19 mouse cellular contexts compared by ENCODE assay signal in genomic region chr5:119762102-119762501, GRCm38 (mm10).
DNase-seq lines count a peak whose midpoint lies in the region; ATAC-seq and TF ChIP-seq lines count a peak whose summit lies in the region.
"Had no signal": no experiment of that assay in that cellular context is flagged by ENCODE, and none has a peak within 500 bp of the region (broad histone marks: within the 10 kb centered on the region; RNA-seq: fewer than 3 reads in every experiment).

No protein-coding gene starts in this region.

- peak; percentile 40 for TF ChIP-seq CTCF in forebrain, postnatal 0 days (IDR thresholded peaks at IDR 0.05; ENCODE audit: low read depth)
- 0 out of 2 replicates have a peak, but pooled peaks have one; percentile 33 for TF ChIP-seq CTCF in thymus, adult 2 months (IDR thresholded peaks at IDR 0.05; ENCODE audit: borderline replicate concordance, control insufficient read depth, extremely low read depth, insufficient read depth, low read length, poor library complexity)

- no peak for ATAC-seq in forebrain, postnatal 0 days
- no peak for ATAC-seq in forebrain, embryonic 16.5 days
- no peak for ATAC-seq in limb, embryonic 11.5 days (ENCODE audit: insufficient number of reproducible peaks, low FRiP score, low TSS enrichment, low read depth)
- ATAC-seq in midbrain, embryonic 15.5 days (replicated peaks): no peak
- ATAC-seq: forebrain, embryonic 15.5 days had no signal

- H3K27ac ChIP-seq in forebrain, postnatal 0 days (ENCODE audit: low read depth, low read length): no peak overlapping the region
- no peak overlapping the region for H3K27ac ChIP-seq in forebrain, embryonic 16.5 days (ENCODE audit: low read length)
- no peak overlapping the region for H3K27ac ChIP-seq in limb, embryonic 11.5 days (replicated peaks; ENCODE audit: low read depth, low read length)
- H3K27ac ChIP-seq in limb, embryonic 10.5 days: no peak overlapping the region
- H3K27ac ChIP-seq in thymus, adult 2 months (ENCODE audit: control insufficient read depth, insufficient read depth, low read length): no peak overlapping the region
- no peak overlapping the region for H3K27ac ChIP-seq in midbrain, embryonic 15.5 days
- H3K27ac ChIP-seq: forebrain, embryonic 15.5 days; heart, embryonic 10.5 days; hindbrain, embryonic 15.5 days; liver, embryonic 13.5 days; neural tube, embryonic 12.5 days had no signal

- 83% methylated on average over 4 of the region's 4 CpGs for WGBS in forebrain, postnatal 0 days
- 77% methylated on average over 4 of the region's 4 CpGs for WGBS in forebrain, embryonic 16.5 days
- WGBS in limb, embryonic 11.5 days: 80% methylated on average over 4 of the region's 4 CpGs
- WGBS in limb, embryonic 10.5 days: 75% methylated on average over 4 of the region's 4 CpGs
- WGBS in thymus, adult 2 months: 81% methylated on average over 4 of the region's 4 CpGs
- 82% methylated on average over 4 of the region's 4 CpGs for WGBS in midbrain, embryonic 15.5 days

- H3K36me3 ChIP-seq in forebrain, postnatal 0 days (ENCODE audit: insufficient read depth): no peaks in the 10 kb centered on the region
- no peaks in the 10 kb centered on the region for H3K36me3 ChIP-seq in forebrain, embryonic 16.5 days (ENCODE audit: control insufficient read depth, insufficient read depth)
- no peaks in the 10 kb centered on the region for H3K36me3 ChIP-seq in limb, embryonic 11.5 days (ENCODE audit: control insufficient read depth, insufficient read depth, low read length)
- no peaks in the 10 kb centered on the region for H3K36me3 ChIP-seq in limb, embryonic 10.5 days
- no peaks in the 10 kb centered on the region for H3K36me3 ChIP-seq in thymus, adult 2 months (ENCODE audit: control insufficient read depth, insufficient read depth, low read length)
- H3K36me3 ChIP-seq in midbrain, embryonic 15.5 days (replicated peaks): no peaks in the 10 kb centered on the region
- H3K36me3 ChIP-seq: forebrain, embryonic 15.5 days; heart, embryonic 10.5 days; hindbrain, embryonic 15.5 days; liver, embryonic 13.5 days; neural tube, embryonic 12.5 days had no signal

- no peak for DNase-seq in forebrain, postnatal 0 days
- peak; percentile 44 for DNase-seq in limb, embryonic 11.5 days (ENCODE audit: low spot score)
- DNase-seq in limb, embryonic 10.5 days (ENCODE audit: low spot score): no peak
- no peak for DNase-seq in thymus, adult 2 months
- DNase-seq in thymus, postnatal 10 days (ENCODE audit: low spot score in 2 of 2): no peak
- DNase-seq in testis, postnatal 14 days (ENCODE audit: low spot score): peak; percentile 13
- DNase-seq: adrenal gland, postnatal 25 days; cerebellum, postnatal 14 days; gastrocnemius, postnatal 10 days; kidney, adult 9 months; liver, embryonic 13.5 days; midbrain, embryonic 14.5 days had no signal

- TF ChIP-seq POLR2A in thymus, adult 2 months (IDR thresholded peaks at IDR 0.05; ENCODE audit: control insufficient read depth, extremely low read depth, insufficient read depth, low read length, poor library complexity): no peak

- H3K4me3 ChIP-seq in forebrain, postnatal 0 days (ENCODE audit: low read depth, low read length): no peak overlapping the region
- H3K4me3 ChIP-seq in forebrain, embryonic 16.5 days (replicated peaks; ENCODE audit: low read length): no peak overlapping the region
- no peak overlapping the region for H3K4me3 ChIP-seq in limb, embryonic 11.5 days (ENCODE audit: low read depth, low read length)
- no peak overlapping the region for H3K4me3 ChIP-seq in limb, embryonic 10.5 days
- no peak overlapping the region for H3K4me3 ChIP-seq in thymus, adult 2 months (ENCODE audit: control insufficient read depth, insufficient read depth, low read length)
- no peak overlapping the region for H3K4me3 ChIP-seq in midbrain, embryonic 15.5 days
- H3K4me3 ChIP-seq: forebrain, embryonic 15.5 days; heart, embryonic 10.5 days; hindbrain, embryonic 15.5 days; liver, embryonic 13.5 days; neural tube, embryonic 12.5 days had no signal

- H3K9me3 ChIP-seq in forebrain, postnatal 0 days (ENCODE audit: low read length): no peaks in the 10 kb centered on the region
- no peaks in the 10 kb centered on the region for H3K9me3 ChIP-seq in forebrain, embryonic 16.5 days (ENCODE audit: control insufficient read depth, low read length)
- no peaks in the 10 kb centered on the region for H3K9me3 ChIP-seq in limb, embryonic 11.5 days (ENCODE audit: control insufficient read depth, low read length)
- no peaks in the 10 kb centered on the region for H3K9me3 ChIP-seq in limb, embryonic 10.5 days (replicated peaks)
- H3K9me3 ChIP-seq in midbrain, embryonic 15.5 days: no peaks in the 10 kb centered on the region
- H3K9me3 ChIP-seq: forebrain, embryonic 15.5 days; heart, embryonic 10.5 days; hindbrain, embryonic 15.5 days; liver, embryonic 13.5 days; neural tube, embryonic 12.5 days had no signal

- no peaks in the 10 kb centered on the region; the same call in 1 of the 2 replicates for H3K27me3 ChIP-seq in forebrain, postnatal 0 days (ENCODE audit: insufficient read depth, low read length)
- 0 out of 2 replicates have a peak, but pooled peaks cover 2% of the 10 kb centered on the region for H3K27me3 ChIP-seq in forebrain, embryonic 16.5 days (replicated peaks; ENCODE audit: control insufficient read depth, insufficient read depth, low read length)
- no peaks in the 10 kb centered on the region for H3K27me3 ChIP-seq in limb, embryonic 11.5 days (ENCODE audit: control insufficient read depth, insufficient read depth, low read length)
- peaks cover 12% of the 10 kb centered on the region; the same call in 1 of the 2 replicates for H3K27me3 ChIP-seq in limb, embryonic 10.5 days (ENCODE audit: low read depth, poor library complexity, severe bottlenecking)
- H3K27me3 ChIP-seq in thymus, adult 2 months (ENCODE audit: control insufficient read depth, insufficient read depth, low read length): no peaks in the 10 kb centered on the region
- H3K27me3 ChIP-seq in midbrain, embryonic 15.5 days (replicated peaks): no peaks in the 10 kb centered on the region
- H3K27me3 ChIP-seq: CH12.LX; forebrain, embryonic 15.5 days; neural tube, embryonic 12.5 days had no signal

- H3K4me1 ChIP-seq in forebrain, postnatal 0 days (ENCODE audit: insufficient read depth): no peaks in the 10 kb centered on the region
- no peaks in the 10 kb centered on the region for H3K4me1 ChIP-seq in forebrain, embryonic 16.5 days (replicated peaks; ENCODE audit: control insufficient read depth, insufficient read depth, low read length)
- no peaks in the 10 kb centered on the region for H3K4me1 ChIP-seq in limb, embryonic 11.5 days (ENCODE audit: control insufficient read depth, insufficient read depth, low read length)
- peaks cover 9% of the 10 kb centered on the region; the same call in 1 of the 2 replicates for H3K4me1 ChIP-seq in limb, embryonic 10.5 days
- no peaks in the 10 kb centered on the region for H3K4me1 ChIP-seq in thymus, adult 2 months (replicated peaks; ENCODE audit: control insufficient read depth, insufficient read depth, low read length)
- no peaks in the 10 kb centered on the region for H3K4me1 ChIP-seq in midbrain, embryonic 15.5 days
- H3K4me1 ChIP-seq: forebrain, embryonic 15.5 days; hindbrain, embryonic 15.5 days; liver, embryonic 13.5 days; neural tube, embryonic 12.5 days had no signal

- no peak overlapping the region for H3K4me2 ChIP-seq in forebrain, postnatal 0 days (ENCODE audit: low read depth)
- H3K4me2 ChIP-seq in forebrain, embryonic 16.5 days (ENCODE audit: low read length): no peak overlapping the region
- no peak overlapping the region for H3K4me2 ChIP-seq in limb, embryonic 11.5 days (ENCODE audit: low read depth, severe bottlenecking)
- H3K4me2 ChIP-seq in midbrain, embryonic 15.5 days: no peak overlapping the region
- H3K4me2 ChIP-seq: forebrain, embryonic 15.5 days; hindbrain, embryonic 15.5 days; liver, embryonic 13.5 days; neural tube, embryonic 12.5 days had no signal

- no peak overlapping the region for H3K9ac ChIP-seq in forebrain, postnatal 0 days
- H3K9ac ChIP-seq in forebrain, embryonic 16.5 days (replicated peaks; ENCODE audit: low read depth, low read length): no peak overlapping the region
- H3K9ac ChIP-seq in limb, embryonic 11.5 days (ENCODE audit: low read length): no peak overlapping the region
- H3K9ac ChIP-seq in midbrain, embryonic 15.5 days: no peak overlapping the region
- H3K9ac ChIP-seq: forebrain, embryonic 15.5 days; hindbrain, embryonic 15.5 days; liver, embryonic 13.5 days; neural tube, embryonic 12.5 days had no signal

Comparison
In these comparisons a context has a peak if more than half of its experiments do, and no peak if none do; other contexts are left out.
1. DNase-seq: peak in limb, embryonic 11.5 days (single experiment) and testis, postnatal 14 days (single experiment); none in forebrain, postnatal 0 days (single experiment), limb, embryonic 10.5 days (single experiment), thymus, adult 2 months (single experiment) and thymus, postnatal 10 days (0 of 2).